In the genomic region with DNA sequence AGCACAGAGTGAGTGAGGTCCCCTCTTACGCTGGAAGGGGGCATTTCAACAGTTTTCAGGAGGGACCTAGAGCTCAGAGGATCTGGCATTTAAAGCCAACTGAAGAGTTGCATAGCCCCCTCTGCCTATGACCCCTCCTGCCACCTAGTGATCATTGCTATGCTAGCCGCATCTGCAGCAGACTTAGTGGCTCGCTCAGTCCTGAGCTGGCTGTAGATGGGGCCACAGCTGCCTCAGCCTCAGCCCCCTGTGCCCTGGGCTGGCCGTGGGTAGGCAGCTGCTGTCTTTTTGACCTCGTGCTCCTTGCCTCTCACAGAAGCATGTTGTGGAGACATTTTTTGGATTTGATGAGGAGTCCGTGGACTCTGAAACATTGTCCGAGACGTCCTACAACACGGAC, we compare ENCODE assay signal across 18 mouse cellular contexts. TPM values are rescaled to one million over a fixed set of nuclear protein-coding genes. Genes with fewer than 3 reads are reported as not detected.
DNase-seq lines count a peak whose midpoint lies in the region; ATAC-seq and TF ChIP-seq lines count a peak whose summit lies in the region.
"Had no signal": no experiment of that assay in that cellular context is flagged by ENCODE, and none has a peak within 500 bp of the region (broad histone marks: within the 10 kb centered on the region; RNA-seq: fewer than 3 reads in every experiment).

No protein-coding gene starts in this region.

- TF ChIP-seq CTCF in stomach, postnatal 0 days (IDR thresholded peaks at IDR 0.05; ENCODE audit: low read depth) = 0 out of 2 replicates have a peak, but pooled peaks have one; percentile 15

- no peak for TF ChIP-seq EP300 in stomach, postnatal 0 days (optimal IDR thresholded peaks at IDR 0.05)

- ATAC-seq in hindbrain, embryonic 12.5 days (ENCODE audit: low FRiP score) = no peak
- ATAC-seq in stomach, postnatal 0 days (ENCODE audit: low FRiP score, low TSS enrichment) = no peak
- ATAC-seq in megakaryocyte-erythroid progenitor cell, adult 5-6 weeks (replicated peaks; ENCODE audit: low FRiP score, low TSS enrichment, poor library complexity, severe bottlenecking) = no peak
- ATAC-seq: Patski had no signal

- H3K27ac ChIP-seq in hindbrain, embryonic 10.5 days = no peak overlapping the region
- no peak overlapping the region for H3K27ac ChIP-seq in hindbrain, embryonic 12.5 days
- H3K27ac ChIP-seq in embryonic facial prominence, embryonic 10.5 days (replicated peaks) = no peak overlapping the region
- no peak overlapping the region for H3K27ac ChIP-seq in stomach, postnatal 0 days (replicated peaks)
- H3K27ac ChIP-seq: left cerebral cortex, adult 2 months had no signal

- H3K9ac ChIP-seq in hindbrain, embryonic 12.5 days = no peak overlapping the region
- no peak overlapping the region for H3K9ac ChIP-seq in stomach, postnatal 0 days (ENCODE audit: low read length)

- H3K36me3 ChIP-seq in hindbrain, embryonic 10.5 days = no peaks in the 10 kb centered on the region
- no peaks in the 10 kb centered on the region for H3K36me3 ChIP-seq in hindbrain, embryonic 12.5 days
- no peaks in the 10 kb centered on the region for H3K36me3 ChIP-seq in embryonic facial prominence, embryonic 10.5 days (replicated peaks)
- no peaks in the 10 kb centered on the region for H3K36me3 ChIP-seq in stomach, postnatal 0 days (ENCODE audit: control insufficient read depth, insufficient read depth, low read length)

- WGBS in hindbrain, embryonic 10.5 days = 63% methylated on average over 9 of the region's 9 CpGs
- 63% methylated on average over 9 of the region's 9 CpGs for WGBS in hindbrain, embryonic 12.5 days
- WGBS in embryonic facial prominence, embryonic 10.5 days = 61% methylated on average over 9 of the region's 9 CpGs
- 63% methylated on average over 9 of the region's 9 CpGs for WGBS in stomach, postnatal 0 days

- H3K9me3 ChIP-seq in hindbrain, embryonic 10.5 days = no peaks in the 10 kb centered on the region
- no peaks in the 10 kb centered on the region for H3K9me3 ChIP-seq in hindbrain, embryonic 12.5 days (replicated peaks)
- no peaks in the 10 kb centered on the region for H3K9me3 ChIP-seq in embryonic facial prominence, embryonic 10.5 days
- no peaks in the 10 kb centered on the region for H3K9me3 ChIP-seq in stomach, postnatal 0 days (ENCODE audit: control insufficient read depth, low read length)
- H3K9me3 ChIP-seq: megakaryocyte, embryonic 14.5 days had no signal

- H3K4me3 ChIP-seq in hindbrain, embryonic 10.5 days = no peak overlapping the region
- H3K4me3 ChIP-seq in hindbrain, embryonic 12.5 days = no peak overlapping the region
- H3K4me3 ChIP-seq in embryonic facial prominence, embryonic 10.5 days = no peak overlapping the region
- H3K4me3 ChIP-seq in stomach, postnatal 0 days (ENCODE audit: low read depth, low read length) = no peak overlapping the region
- H3K4me3 ChIP-seq: left cerebral cortex, adult 2 months; megakaryocyte, embryonic 14.5 days had no signal

- no peak overlapping the region for H3K4me2 ChIP-seq in hindbrain, embryonic 12.5 days (replicated peaks)
- no peak overlapping the region for H3K4me2 ChIP-seq in stomach, postnatal 0 days (replicated peaks; ENCODE audit: low read depth)

- peak; percentile 19 for DNase-seq in hindbrain, embryonic 10.5 days (ENCODE audit: low spot score)
- DNase-seq in thymus, postnatal 0 days (ENCODE audit: low spot score) = peak; percentile 28
- no peak for DNase-seq in thymus, postnatal 10 days (ENCODE audit: low spot score in 2 of 2)
- peak; percentile 18 for DNase-seq in embryonic facial prominence, embryonic 10.5 days (ENCODE audit: low spot score)
- DNase-seq in stomach, postnatal 0 days (ENCODE audit: low spot score) = no peak
- no peak for DNase-seq in right cerebral cortex, postnatal 36 days (ENCODE audit: low spot score in 2 of 2)
- DNase-seq: cerebellum, postnatal 36 days; gastrocnemius, postnatal 25 days; kidney, postnatal 25 days; right cerebral cortex, postnatal 4 days had no signal

- no peaks in the 10 kb centered on the region for H3K4me1 ChIP-seq in hindbrain, embryonic 10.5 days (replicated peaks)
- no peaks in the 10 kb centered on the region; the same call in 1 of the 2 replicates for H3K4me1 ChIP-seq in hindbrain, embryonic 12.5 days
- H3K4me1 ChIP-seq in embryonic facial prominence, embryonic 10.5 days = no peaks in the 10 kb centered on the region; the same call in 1 of the 2 replicates
- no peaks in the 10 kb centered on the region for H3K4me1 ChIP-seq in stomach, postnatal 0 days (replicated peaks; ENCODE audit: control insufficient read depth, insufficient read depth)
- H3K4me1 ChIP-seq: megakaryocyte, embryonic 14.5 days had no signal

- no peaks in the 10 kb centered on the region for H3K27me3 ChIP-seq in hindbrain, embryonic 10.5 days (ENCODE audit: insufficient read depth, poor library complexity, severe bottlenecking)
- H3K27me3 ChIP-seq in hindbrain, embryonic 12.5 days = no peaks in the 10 kb centered on the region
- H3K27me3 ChIP-seq in embryonic facial prominence, embryonic 10.5 days (replicated peaks; ENCODE audit: low read depth, poor library complexity, severe bottlenecking) = no peaks in the 10 kb centered on the region
- H3K27me3 ChIP-seq in stomach, postnatal 0 days (ENCODE audit: control insufficient read depth, insufficient read depth, low read length) = no peaks in the 10 kb centered on the region

RNA-seq across cellular contexts. Expression of a gene that starts 32.0 kb away (rescaled TPM):
- polyA plus RNA-seq in hindbrain, embryonic 10.5 days (2016; fragmentation: Nextera tagmentation; extraction: Ambion mirVana) = 0.08 TPM in 1 of 2 replicates, not detected in the other
- polyA plus RNA-seq in hindbrain, embryonic 12.5 days (2016; fragmentation: Nextera tagmentation; extraction: Ambion mirVana) = 0.36 and 0.52 TPM in 2 replicates
- 0.22 and 0.27 TPM in 2 replicates for polyA plus RNA-seq in thymus, postnatal 0 days (2015; fragmentation: Nextera tagmentation; extraction: Ambion mirVana)
- polyA plus RNA-seq in embryonic facial prominence, embryonic 10.5 days (2016; fragmentation: Nextera tagmentation; extraction: Ambion mirVana) = not detected in 2 replicates
- polyA plus RNA-seq in stomach, postnatal 0 days (2015; fragmentation: Nextera tagmentation; extraction: Ambion mirVana) = 0.02 and 0.07 TPM in 2 replicates
- 0.25 and 0.39 TPM in 2 replicates for total RNA-seq in megakaryocyte-erythroid progenitor cell, adult 5-6 weeks (2014; fragmentation: Nextera tagmentation)
- 0.15 and 0.94 TPM in 2 replicates for total RNA-seq in megakaryocyte-erythroid progenitor cell, adult 5-6 weeks (2017)
- total RNA-seq: gastrocnemius, postnatal 25 days had no signal
- polyA plus RNA-seq: heart, embryonic 14.5 days; intestine, embryonic 14.5 days; liver, embryonic 16.5 days; Patski had no signal

Comparison
In these comparisons a context has a peak if more than half of its experiments do, and no peak if none do; other contexts are left out.
1. DNase-seq: peak in hindbrain, embryonic 10.5 days (single experiment), thymus, postnatal 0 days (single experiment) and embryonic facial prominence, embryonic 10.5 days (single experiment); none in thymus, postnatal 10 days (0 of 2), stomach, postnatal 0 days (single experiment) and right cerebral cortex, postnatal 36 days (0 of 2).